Mouse (Mus musculus): ENCODE data around the gene Arhgap22. TPM values are rescaled to one million over a fixed set of nuclear protein-coding genes. Genes with fewer than 3 reads are reported as not detected.

Arhgap22 gene
- total and polyA plus RNA-seq, 3 experiments, result 0.11 TPM; not detected in 2

DNA sequence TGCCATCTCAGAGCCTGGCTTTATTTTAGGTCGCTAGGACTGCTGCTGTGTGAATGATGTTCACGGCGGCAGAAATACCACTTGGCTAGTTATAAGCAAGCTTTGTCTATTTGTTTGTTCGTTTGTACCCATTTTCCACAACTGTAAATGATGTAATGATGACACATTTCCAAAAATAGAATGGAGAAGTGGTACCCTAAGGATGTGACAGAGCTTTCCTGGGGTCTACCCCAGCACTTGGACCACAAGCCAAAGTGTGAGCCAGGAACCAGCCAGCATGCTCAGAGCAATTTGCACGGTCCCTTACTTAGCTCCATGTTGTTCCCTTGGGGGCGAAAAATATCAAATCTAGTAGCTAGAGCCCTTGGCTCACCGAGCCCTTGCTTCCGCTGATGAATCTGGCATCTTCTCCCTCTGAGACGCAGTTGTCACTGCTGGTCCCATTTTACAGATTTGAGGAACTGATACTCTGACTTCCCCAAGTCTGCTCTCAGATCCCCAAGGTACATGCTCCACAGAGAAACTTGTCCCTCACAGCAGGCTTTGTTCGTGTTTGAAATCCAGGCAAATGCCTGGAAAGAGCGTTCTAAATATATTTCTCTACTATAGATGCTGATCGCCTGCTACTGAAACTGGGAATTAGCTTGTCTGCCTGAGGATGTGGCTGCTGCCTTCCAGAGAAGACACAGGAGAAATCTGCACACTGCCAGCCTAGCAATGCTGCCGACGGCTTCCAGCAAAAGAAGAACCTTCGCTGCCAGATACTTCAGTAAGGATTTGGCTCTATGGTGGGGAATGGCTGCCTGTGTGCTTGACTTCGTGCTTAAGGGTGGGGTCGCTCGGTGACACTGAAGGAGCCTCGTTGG is 2.8 kb downstream of the Arhgap22 start:
- peaks cover 0 to 12% of the 10 kb centered on the region in 2 experiments; a peak in 3 of 4 replicates for H3K4me1 ChIP-seq (ENCODE audit: control insufficient read depth in 1 of 2, insufficient read depth in 2 of 2, low read length in 2 of 2)
- DNase-seq (ENCODE audit: low read depth, low spot score), result no peak
- no peak overlapping the region for H3K4me3 ChIP-seq (ENCODE audit: control insufficient read depth in 1 of 2, insufficient read depth in 1 of 2, low read depth in 2 of 2, low read length in 2 of 2)
- H3K9ac ChIP-seq (ENCODE audit: control insufficient read depth, low read depth, low read length, poor library complexity, severe bottlenecking), result no peak overlapping the region
- peaks cover 0 to 3% of the 10 kb centered on the region in 2 experiments; a peak in 2 of 4 replicates for H3K36me3 ChIP-seq (ENCODE audit: control insufficient read depth in 1 of 2, insufficient read depth in 2 of 2, low read length in 2 of 2)
- no peaks in the 10 kb centered on the region for H3K9me3 ChIP-seq (replicated peaks; ENCODE audit: insufficient read depth, low read length)
- no peak for TF ChIP-seq MXI1 (IDR thresholded peaks at IDR 0.05; ENCODE audit: low read depth, low read length)
- TF ChIP-seq POLR2AphosphoS2 (IDR thresholded peaks at IDR 0.05; ENCODE audit: low read length), result no peak
- no peak for TF ChIP-seq UBTF (IDR thresholded peaks at IDR 0.05; ENCODE audit: borderline replicate concordance, insufficient read depth, low read depth, low read length)
- TF ChIP-seq TAL1 (IDR thresholded peaks at IDR 0.05; ENCODE audit: low read length), result no peak
- TF ChIP-seq ZKSCAN1 (IDR thresholded peaks at IDR 0.05; ENCODE audit: low read depth, low read length), result no peak
- TF ChIP-seq NELFE (IDR thresholded peaks at IDR 0.05; ENCODE audit: low read depth, low read length), result no peak
- TF ChIP-seq USF2 (IDR thresholded peaks at IDR 0.05; ENCODE audit: borderline replicate concordance in 1 of 2, insufficient read depth in 1 of 2, low read depth in 1 of 2, low read length in 2 of 2), result no peak
- TF ChIP-seq SIN3A (IDR thresholded peaks at IDR 0.05; ENCODE audit: low read length), result no peak
- no peak for TF ChIP-seq TCF12 (IDR thresholded peaks at IDR 0.05; ENCODE audit: low read depth, low read length)
- TF ChIP-seq ETS1 (IDR thresholded peaks at IDR 0.05; ENCODE audit: low read depth, low read length), result no peak
- no peak for TF ChIP-seq GATA1 (IDR thresholded peaks at IDR 0.05; ENCODE audit: low read depth, low read length)
- TF ChIP-seq MAZ (IDR thresholded peaks at IDR 0.05; ENCODE audit: low read depth, low read length), result no peak
- peaks cover 0 to 2% of the 10 kb centered on the region in 2 experiments; a peak in 1 of 4 replicates for H3K27me3 ChIP-seq (ENCODE audit: control insufficient read depth in 1 of 2, insufficient read depth in 2 of 2, low read length in 2 of 2)
- no peak overlapping the region for H3K27ac ChIP-seq (ENCODE audit: control insufficient read depth, low read depth, low read length)
- H3K79me2 ChIP-seq (ENCODE audit: control insufficient read depth, insufficient read depth, low read length, poor library complexity), result no peaks in the 10 kb centered on the region

DNA sequence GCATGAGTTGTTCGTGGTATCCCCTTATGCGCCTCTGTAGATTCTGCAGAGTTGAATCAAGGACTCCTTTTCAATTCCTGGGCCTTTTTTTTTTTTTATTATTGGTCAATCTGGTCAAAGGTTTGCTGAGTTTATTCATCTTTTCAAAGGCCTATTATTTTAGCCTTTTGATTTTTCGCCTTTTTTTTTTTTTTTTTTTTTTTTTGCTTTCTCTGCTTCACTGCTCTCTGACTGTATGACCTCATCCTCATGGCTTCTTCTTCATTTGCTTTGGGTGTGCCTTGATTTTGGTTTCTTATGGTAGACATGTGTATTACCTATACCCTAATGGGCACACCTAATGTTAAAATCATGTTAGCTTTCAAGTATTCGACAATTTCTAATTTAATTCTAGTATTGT is 11.4 kb downstream of the Arhgap22 start:
- H3K9ac ChIP-seq (ENCODE audit: control insufficient read depth, low read depth, low read length, poor library complexity, severe bottlenecking), result no peak overlapping the region
- no peaks in the 10 kb centered on the region; a peak in 1 of 4 replicates for H3K27me3 ChIP-seq (ENCODE audit: control insufficient read depth in 1 of 2, insufficient read depth in 2 of 2, low read length in 2 of 2)
- DNase-seq (ENCODE audit: low read depth, low spot score), result no peak
- no peaks in the 10 kb centered on the region for H3K4me1 ChIP-seq (ENCODE audit: control insufficient read depth in 1 of 2, insufficient read depth in 2 of 2, low read length in 2 of 2)
- H3K4me3 ChIP-seq (ENCODE audit: control insufficient read depth in 1 of 2, insufficient read depth in 1 of 2, low read depth in 2 of 2, low read length in 2 of 2), result no peak overlapping the region
- H3K36me3 ChIP-seq (ENCODE audit: control insufficient read depth in 1 of 2, insufficient read depth in 2 of 2, low read length in 2 of 2), result no peaks in the 10 kb centered on the region
- TF ChIP-seq ETS1 (IDR thresholded peaks at IDR 0.05; ENCODE audit: low read depth, low read length), result no peak
- no peaks in the 10 kb centered on the region for H3K9me3 ChIP-seq (replicated peaks; ENCODE audit: insufficient read depth, low read length)
- H3K79me2 ChIP-seq (ENCODE audit: control insufficient read depth, insufficient read depth, low read length, poor library complexity), result no peaks in the 10 kb centered on the region
- H3K27ac ChIP-seq (ENCODE audit: control insufficient read depth, low read depth, low read length), result no peak overlapping the region

DNA sequence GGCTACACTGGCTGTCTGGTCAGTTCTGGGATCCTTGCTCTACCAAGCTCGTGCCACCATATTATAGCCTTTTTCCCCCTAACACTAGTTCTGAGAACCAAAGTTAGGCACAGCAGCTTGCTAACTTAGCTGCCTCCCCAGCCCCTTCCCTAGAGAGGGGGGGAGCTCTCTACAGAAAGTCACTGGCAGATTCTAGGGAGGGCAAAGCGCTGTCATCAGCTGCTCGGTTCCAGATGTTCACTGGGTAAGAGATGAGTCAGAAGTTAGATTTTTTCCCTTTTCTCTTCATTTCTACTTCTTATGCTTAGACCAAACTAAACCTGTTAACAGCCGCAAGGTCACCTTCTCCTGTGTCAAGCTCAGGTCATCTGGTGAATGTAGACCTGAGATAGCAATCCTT is 16.8 kb downstream of the Arhgap22 start:
- Histone ChIP-seq H3K27me3 (ENCODE audit: control insufficient read depth in 1 of 2, insufficient read depth in 2 of 2, low read length in 2 of 2) (peaks cover 0 to 1% of the 10 kb centered on the region in 2 experiments; a peak in 1 of 4 replicates), H3K4me3 (ENCODE audit: control insufficient read depth in 1 of 2, insufficient read depth in 1 of 2, low read depth in 2 of 2, low read length in 2 of 2) (no peak overlapping the region), H3K9me3 (replicated peaks; ENCODE audit: insufficient read depth, low read length) (no peaks in the 10 kb centered on the region), H3K27ac (ENCODE audit: control insufficient read depth, low read depth, low read length) (no peak overlapping the region), H3K79me2 (ENCODE audit: control insufficient read depth, insufficient read depth, low read length, poor library complexity) (no peaks in the 10 kb centered on the region), H3K4me1 (ENCODE audit: control insufficient read depth in 1 of 2, insufficient read depth in 2 of 2, low read length in 2 of 2) (no peaks in the 10 kb centered on the region), H3K9ac (ENCODE audit: control insufficient read depth, low read depth, low read length, poor library complexity, severe bottlenecking) (no peak overlapping the region), H3K36me3 (ENCODE audit: control insufficient read depth in 1 of 2, insufficient read depth in 2 of 2, low read length in 2 of 2) (no peaks in the 10 kb centered on the region)
- no peak for DNase-seq (ENCODE audit: low read depth, low spot score)
- TF ChIP-seq RCOR1 (IDR thresholded peaks at IDR 0.05; ENCODE audit: low read depth, low read length) (no peak), GATA1 (IDR thresholded peaks at IDR 0.05; ENCODE audit: low read depth, low read length) (no peak), POLR2A (IDR thresholded peaks at IDR 0.05; ENCODE audit: control insufficient read depth in 1 of 2, insufficient read depth in 1 of 2, low read depth in 1 of 2, low read length in 2 of 2, poor library complexity in 1 of 2) (no peak), NELFE (IDR thresholded peaks at IDR 0.05; ENCODE audit: low read depth, low read length) (no peak), CHD1 (IDR thresholded peaks at IDR 0.05; ENCODE audit: low read depth, low read length) (no peak), RAD21 (IDR thresholded peaks at IDR 0.05; ENCODE audit: low read depth, low read length) (no peak), USF2 (IDR thresholded peaks at IDR 0.05; ENCODE audit: borderline replicate concordance in 1 of 2, insufficient read depth in 1 of 2, low read depth in 1 of 2, low read length in 2 of 2) (no peak), MAZ (IDR thresholded peaks at IDR 0.05; ENCODE audit: low read depth, low read length) (no peak), SMC3 (IDR thresholded peaks at IDR 0.05; ENCODE audit: low read depth, low read length) (no peak), HCFC1 (IDR thresholded peaks at IDR 0.05; ENCODE audit: low read depth, low read length) (no peak), ZKSCAN1 (IDR thresholded peaks at IDR 0.05; ENCODE audit: low read depth, low read length) (no peak), ZNF384 (IDR thresholded peaks at IDR 0.05; ENCODE audit: low read depth, low read length) (no peak), MXI1 (IDR thresholded peaks at IDR 0.05; ENCODE audit: low read depth, low read length) (no peak), E2F4 (IDR thresholded peaks at IDR 0.05; ENCODE audit: borderline replicate concordance, low read depth, low read length) (no peak), BHLHE40 (IDR thresholded peaks at IDR 0.05; ENCODE audit: borderline replicate concordance, low read depth, low read length) (no peak), CTCF (IDR thresholded peaks at IDR 0.05 in 2 of 3, conservative IDR thresholded peaks at IDR 0.05 in 1 of 3; ENCODE audit: control insufficient read depth in 1 of 3, insufficient read depth in 1 of 3, low read depth in 2 of 3, low read length in 3 of 3, poor library complexity in 1 of 3, severe bottlenecking in 1 of 3) (no peak), POLR2AphosphoS2 (IDR thresholded peaks at IDR 0.05; ENCODE audit: low read length) (no peak), MAFK (IDR thresholded peaks at IDR 0.05; ENCODE audit: borderline replicate concordance, low read depth, low read length) (no peak)

Data from MEL (cell line).